8 mouse cellular contexts compared by ENCODE assay signal in the genomic region with DNA sequence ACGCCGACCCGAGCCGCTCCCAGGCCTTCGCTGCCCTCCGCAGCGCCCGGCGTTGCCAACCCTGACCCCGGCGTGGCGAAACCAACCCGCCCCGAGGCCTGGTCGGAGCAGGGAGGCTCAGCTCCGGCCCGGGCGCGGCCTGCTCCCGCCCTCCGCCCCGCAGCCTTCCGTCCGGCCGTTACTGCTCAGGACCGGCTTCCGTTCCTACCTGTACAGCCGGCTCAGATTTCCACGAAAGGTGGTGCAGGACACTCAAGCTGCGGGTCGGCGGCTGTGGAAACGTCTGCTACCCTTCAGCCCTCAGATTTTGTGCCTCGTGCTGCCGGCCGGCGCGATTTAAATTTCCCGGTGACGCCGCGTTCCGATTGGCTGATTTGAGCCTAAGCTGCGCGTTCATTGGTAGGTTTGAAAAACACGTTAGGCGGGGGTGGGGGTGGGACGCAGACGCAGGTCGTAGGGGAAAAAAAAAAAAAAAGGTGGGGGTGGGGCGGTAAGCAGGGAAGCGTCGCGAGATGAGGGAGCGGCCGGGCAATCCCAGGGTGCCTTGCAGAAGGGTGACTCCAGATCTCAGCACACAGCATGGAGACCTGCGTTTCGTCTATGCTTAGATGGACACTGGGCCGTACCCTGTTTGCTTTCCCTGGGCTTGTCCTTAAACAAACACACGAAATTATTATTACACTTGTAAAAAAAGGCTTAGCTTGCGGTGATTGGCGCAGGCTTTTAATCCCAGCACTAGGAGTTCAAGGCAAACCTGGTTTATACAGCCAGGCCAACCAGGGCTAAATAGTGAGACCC. TPM values are rescaled to one million over a fixed set of nuclear protein-coding genes. Genes with fewer than 3 reads are reported as not detected.
DNase-seq lines count a peak whose midpoint lies in the region; ATAC-seq and TF ChIP-seq lines count a peak whose summit lies in the region.

A gene (minus strand): TSS at position 391 of the 798 bp plus-strand sequence.

- H3K4me1 ChIP-seq in hindbrain, embryonic 14.5 days (replicated peaks; ENCODE audit: control insufficient read depth, insufficient read depth, low read length): peaks cover 12% of the 10 kb centered on the region; the same call in 1 of the 2 replicates

- POLR2A ChIA-PET in Patski (lab: Charles Lee): interaction anchor here (0.8 to 2.3 kb wide), 3 partner anchors 10 to 19 kb away, joined by 3 to 7 read pairs (median 4); no protein-coding TSS in a partner anchor

- CTCF ChIA-PET in Patski (lab: Charles Lee): interaction anchor here (0.7 to 1.1 kb wide), 3 partner anchors 14 to 151 kb away, joined by 3 read pairs; no protein-coding TSS in a partner anchor

- H3K9me3 ChIP-seq in hindbrain, embryonic 14.5 days (ENCODE audit: control insufficient read depth, low read length): no peaks in the 10 kb centered on the region

- under 1% methylated on average over 61 of the region's 62 CpGs for WGBS in hindbrain, embryonic 14.5 days

- peaks cover 25% of the 10 kb centered on the region for H3K36me3 ChIP-seq in hindbrain, embryonic 14.5 days (replicated peaks; ENCODE audit: control insufficient read depth, insufficient read depth)

- peak; percentile 64 for DNase-seq in Patski (ENCODE audit: low read depth, low spot score)
- peak; percentile 92 to 94 for DNase-seq in cerebellum, postnatal 14 days
- peak; percentile 79 to 80 for DNase-seq in frontal cortex, postnatal 25 days (ENCODE audit: low spot score in 2 of 2)
- peak; percentile 94 for DNase-seq in hindbrain, embryonic 14.5 days (ENCODE audit: low spot score)
- DNase-seq in layer of hippocampus, postnatal 36 days: peak; percentile 83 to 85
- peak; percentile 95 for DNase-seq in lung, postnatal 36 days
- peak; percentile 97 for DNase-seq in retina, postnatal 1 day
- peak; percentile 76 to 80 for DNase-seq in urinary bladder, adult 18-20 months (ENCODE audit: low spot score in 2 of 2)

- ATAC-seq in Patski: peak; percentile 81
- ATAC-seq in hindbrain, embryonic 14.5 days (ENCODE audit: low FRiP score): peak; percentile 95

- no peaks in the 10 kb centered on the region for H3K27me3 ChIP-seq in Patski
- no peaks in the 10 kb centered on the region for H3K27me3 ChIP-seq in hindbrain, embryonic 14.5 days (ENCODE audit: control insufficient read depth, insufficient read depth, low read length)

- peak within 1 kb of the TSS; percentile 83 for H3K9ac ChIP-seq in hindbrain, embryonic 14.5 days

- TF ChIP-seq CTCF in Patski (IDR thresholded peaks at IDR 0.05): no peak

- H3K27ac ChIP-seq in hindbrain, embryonic 14.5 days: peak within 1 kb of the TSS; percentile 92

- peak within 1 kb of the TSS; percentile 82 for H3K4me2 ChIP-seq in hindbrain, embryonic 14.5 days (replicated peaks)

- peak within 1 kb of the TSS; percentile 85 for H3K4me3 ChIP-seq in hindbrain, embryonic 14.5 days (replicated peaks; ENCODE audit: low read length)

- in situ Hi-C loops in Patski (cut with MboI; ENCODE audit: low pct_unique_long_range_greater_than_20kb): no loop called here

RNA-seq across cellular contexts. Expression of the gene that starts here (rescaled TPM):
- 33.7 TPM for polyA plus RNA-seq in Patski (2021)
- polyA plus RNA-seq in hindbrain, embryonic 14.5 days (2014; fragmentation: Nextera tagmentation; extraction: Ambion mirVana): 150 and 177 TPM in 2 replicates
- total RNA-seq in layer of hippocampus, postnatal 36 days (2021): 10 to 100 TPM; 21.5 to 25.2 TPM

Comparison
In these comparisons a context has a peak if more than half of its experiments do, and no peak if none do; other contexts are left out.
1. Peak in every context shown above with its lines: DNase-seq, ATAC-seq, H3K4me3 ChIP-seq and H3K27ac ChIP-seq.